Mouse (Mus musculus) kidney, adult 2 months (tissue): ENCODE results near the gene Mms19. TPM values are rescaled to one million over a fixed set of nuclear protein-coding genes. Genes with fewer than 3 reads are reported as not detected.
A peak's percentile ranks its signal among the peaks of the same experiment; 100 is the strongest.

Experiments used
- DNase-seq: peaks from one replicate; pipeline ENCODE4 v3.0.0; 2021
- H3K27ac ChIP-seq: fragments of 200-500 bp; 2 replicates; pipeline ENCODE4 v1.5.1; 2012; ENCODE audit warnings: low read depth, low read length, control low read depth, inconsistent platforms; ENCODE audit not compliant: insufficient read depth
- H3K27me3 ChIP-seq: fragments of 200-500 bp; replicated peaks from 2 replicates; pipeline ENCODE4 v1.6.1; 2012; ENCODE audit warnings: mild to moderate bottlenecking, moderate library complexity, low read length, inconsistent platforms; ENCODE audit not compliant: control insufficient read depth, insufficient read depth
- H3K36me3 ChIP-seq: fragments of 200-500 bp; 2 replicates; pipeline ENCODE4 v1.6.1; 2012; ENCODE audit warnings: mild to moderate bottlenecking, moderate library complexity, low read length, inconsistent platforms; ENCODE audit not compliant: control insufficient read depth, insufficient read depth
- H3K4me1 ChIP-seq: fragments of 200-500 bp; 2 replicates; pipeline ENCODE4 v1.6.1; 2011; ENCODE audit warnings: low read length; ENCODE audit not compliant: control insufficient read depth, insufficient read depth
- H3K4me3 ChIP-seq: fragments of 200-500 bp; 2 replicates; pipeline ENCODE4 v1.5.1; 2011; ENCODE audit warnings: mild to moderate bottlenecking, low read depth, low read length, control low read depth; ENCODE audit not compliant: insufficient read depth
- CTCF ChIP-seq: fragments of 200-500 bp; conservative IDR thresholded peaks from 2 replicates; pipeline ENCODE4 v1.5.1; 2011; ENCODE audit warnings: low read depth, mild to moderate bottlenecking, control low read depth, low read length, moderate library complexity, mixed read lengths; ENCODE audit not compliant: insufficient read depth, insufficient read length
- POLR2A ChIP-seq: fragments of 200-500 bp; IDR thresholded peaks from one replicate; pipeline ENCODE4 v1.6.1; 2011; ENCODE audit warnings: low read depth, low read length, control low read depth
- WGBS: fragments of 180-500 bp; shearing (Covaris S2); methylation state at CpG from one replicate; pipeline ENCODE4 v1.1.7; 2018; 5-methylcytosine and 5-hydroxymethylcytosine counted together
- polyA plus RNA-seq: library from polyadenylated mRNA; depleted of rRNA; stranded (reverse); fragments of >200 nt; gene quantifications from 2 replicates; pipeline ENCODE4 v1.2.3, GENCODE M21; 2012

Gene Mms19
- polyA plus RNA-seq, 1 experiment, result 56.1 TPM

- DNase-seq, result no peak
- no peak overlapping the region for H3K27ac ChIP-seq
- no peak for TF ChIP-seq POLR2A
- no peak for TF ChIP-seq CTCF
- peaks cover 5% of the 10 kb centered on the region for H3K36me3 ChIP-seq
- H3K4me1 ChIP-seq, result peaks cover 15% of the 10 kb centered on the region; the same call in 1 of the 2 replicates
- H3K27me3 ChIP-seq, result no peaks in the 10 kb centered on the region
- H3K4me3 ChIP-seq, result peak overlapping the region; percentile 11; the same call in 1 of the 2 replicates
- WGBS, result 44% methylated on average over 6 of the region's 6 CpGs
Observed at GRCm38 (mm10) chr19:41913774-41914591, 67.0 kb downstream of the Mms19 start.

- Histone ChIP-seq H3K27ac (peak overlapping the region; percentile 94), H3K27me3 (no peaks in the 10 kb centered on the region), H3K36me3 (peaks cover 5% of the 10 kb centered on the region), H3K4me3 (peak overlapping the region; percentile 99), H3K4me1 (peaks cover 15% of the 10 kb centered on the region; the same call in 1 of the 2 replicates)
- no peak for TF ChIP-seq POLR2A
- no peak for TF ChIP-seq CTCF
- DNase-seq, result peak; percentile 60
- WGBS, result 1% methylated on average over 53 of the region's 53 CpGs
Observed at GRCm38 (mm10) chr19:41912121-41913080, 68.6 kb downstream of the Mms19 start.

GRCm38 (mm10) chr19:41911178-41912073 lies 69.5 kb downstream of the Mms19 start, which contains the start of gene Pgam1:
TSS of gene Pgam1 (plus strand) at chr19:41911923.
- WGBS, result 2% methylated on average over 54 of the region's 54 CpGs

GRCm38 (mm10) chr19:41910396-41910795 lies 70.6 kb downstream of the Mms19 start:
- Histone ChIP-seq H3K36me3 (no peaks in the 10 kb centered on the region), H3K4me3 (no peak overlapping the region), H3K27me3 (no peaks in the 10 kb centered on the region), H3K4me1 (peaks cover 20% of the 10 kb centered on the region; the same call in 1 of the 2 replicates), H3K27ac (no peak overlapping the region)
- DNase-seq, result peak; percentile 73
- WGBS, result 44% methylated on average over 2 of the region's 2 CpGs
- TF ChIP-seq CTCF (no peak), POLR2A (no peak)

More at GRCm38 (mm10) chr19:41911178-41912073, 69.5 kb downstream of the Mms19 start, which contains the start of gene Pgam1:
- peaks cover 1% of the 10 kb centered on the region; the same call in 1 of the 2 replicates for H3K36me3 ChIP-seq
- H3K27ac ChIP-seq, result peak within 1 kb of the TSS; percentile 94
- peak; percentile 98 for DNase-seq
- no peaks in the 10 kb centered on the region for H3K27me3 ChIP-seq
- peak within 1 kb of the TSS; percentile 99 for H3K4me3 ChIP-seq
- H3K4me1 ChIP-seq, result peaks cover 20% of the 10 kb centered on the region; the same call in 1 of the 2 replicates
- TF ChIP-seq POLR2A (peak; percentile 51), CTCF (no peak)

- no peaks in the 10 kb centered on the region for H3K36me3 ChIP-seq
- H3K27ac ChIP-seq, result no peak overlapping the region
- WGBS, result 56% methylated on average over 3 of the region's 3 CpGs
- no peak for TF ChIP-seq POLR2A
- TF ChIP-seq CTCF, result no peak
- H3K4me1 ChIP-seq, result peaks cover 16% of the 10 kb centered on the region; the same call in 1 of the 2 replicates
- H3K4me3 ChIP-seq, result no peak overlapping the region
- no peaks in the 10 kb centered on the region for H3K27me3 ChIP-seq
- DNase-seq, result peak; percentile 73
Observed at GRCm38 (mm10) chr19:41908736-41909135, 72.2 kb downstream of the Mms19 start.
